Mouse (Mus musculus) megakaryocyte, adult 5-6 weeks (primary cell): ENCODE measurements around the gene Pou3f1. TPM values are rescaled to one million over a fixed set of nuclear protein-coding genes. Genes with fewer than 3 reads are reported as not detected.

ENCODE experiments used
- ATAC-seq: 2 replicates; pipeline ENCODE4 v1.8.0; 2016; ENCODE audit warnings: mild to moderate bottlenecking, inconsistent platforms; ENCODE audit not compliant: poor library complexity, severe bottlenecking
- total RNA-seq, 2 experiments: library from RNA; stranded (forward) in 1 of 2; stranded (reverse) in 1 of 2; fragments of 153-499, 151-499 nt in 1 of 2; fragments of 221-1000, 200-1000 nt in 1 of 2; gene quantifications; 2 replicates each; pipeline versions ENCODE4 v1.2.3 to v1.2.4; 2015 to 2017

Pou3f1 gene
- total RNA-seq, 2 experiments from 2014 or later, result not detected

DNA sequence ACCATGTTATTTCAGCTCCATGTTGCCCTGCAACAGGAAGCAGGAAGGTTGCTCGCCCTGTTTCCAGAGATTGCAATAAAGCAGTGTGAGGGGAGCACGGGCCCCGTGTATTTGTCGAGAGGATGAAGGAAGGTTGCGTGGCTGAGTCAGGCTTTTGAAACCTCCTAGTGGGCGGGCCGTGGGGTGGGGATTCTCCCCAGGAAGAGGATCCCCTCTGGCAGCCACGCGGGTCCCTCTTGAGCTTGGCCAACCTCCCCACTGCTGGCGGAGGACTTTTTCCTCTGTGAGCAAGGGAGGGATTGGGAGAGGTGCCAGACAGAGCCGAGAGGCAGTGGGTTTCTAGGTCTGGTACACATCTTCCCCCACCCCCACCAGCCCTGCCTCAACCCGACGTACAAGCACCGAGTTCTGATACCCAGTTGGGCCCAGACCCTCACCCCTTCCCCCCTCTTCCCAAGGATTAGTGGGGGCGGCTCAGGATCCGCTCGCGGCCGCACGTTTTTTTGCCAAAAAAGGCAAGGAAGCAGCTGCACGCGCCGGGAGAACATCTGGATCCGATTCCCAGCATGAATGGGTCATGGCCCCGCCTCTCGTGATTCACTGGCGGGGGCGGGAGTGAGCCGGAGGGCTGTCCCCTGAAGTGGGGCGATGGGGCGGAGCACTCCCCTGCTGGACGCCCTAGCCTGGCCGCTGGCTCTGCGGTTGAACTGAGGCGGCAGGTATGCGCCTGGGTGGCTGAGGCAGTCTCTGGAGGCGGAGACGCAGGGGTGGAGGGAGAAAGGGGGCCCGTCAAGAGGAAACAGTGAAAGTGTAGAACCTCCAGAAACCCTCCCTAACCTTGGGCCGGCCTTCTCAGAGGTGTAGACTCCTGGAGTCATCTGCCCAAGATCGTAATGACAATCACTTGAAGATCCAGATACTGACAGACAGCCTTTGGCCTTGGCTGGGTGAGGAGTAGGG is 52.2 kb downstream of the Pou3f1 start:
- ATAC-seq, result peak; percentile 75

DNA sequence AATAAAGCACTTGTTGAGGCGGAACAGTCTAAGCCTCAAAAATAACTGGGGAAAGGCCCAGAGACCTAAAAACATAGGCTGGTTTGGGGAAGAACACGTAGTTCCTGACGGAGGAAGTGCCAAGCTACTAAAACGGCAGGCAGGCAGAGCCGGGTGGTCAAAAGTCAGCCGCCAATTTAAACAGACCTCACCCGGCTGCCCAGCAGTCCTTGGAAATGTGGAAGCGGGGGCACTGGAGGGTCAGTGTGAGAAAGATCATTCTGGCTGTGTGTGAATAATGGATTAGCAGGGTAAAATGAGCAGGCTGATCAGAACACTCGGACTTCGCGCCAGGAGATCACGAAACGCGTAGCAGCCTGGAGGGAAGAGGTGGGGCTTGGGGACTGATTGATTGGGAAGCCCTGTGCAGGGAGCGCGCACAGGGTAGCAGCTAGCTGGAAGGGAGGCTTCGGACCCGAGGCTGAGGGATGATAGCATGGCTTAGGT is 53.4 kb downstream of the Pou3f1 start:
- ATAC-seq, result 0 out of 2 replicates have a peak, but pooled peaks have one; percentile 8

Other genes with a start within 250 kb of the Pou3f1 start
- gene 3100002H09Rik, start 46.0 kb upstream of the Pou3f1 start, total RNA-seq (2015), result not detected in 2 replicates
- not detected in 2 replicates for gene 3100002H09Rik, start 46.0 kb upstream of the Pou3f1 start, total RNA-seq (2017)
- gene Utp11, start 36.8 kb downstream of the Pou3f1 start, total RNA-seq (2015), result 39.3 and 42.0 TPM in 2 replicates
- gene Utp11, start 36.8 kb downstream of the Pou3f1 start, total RNA-seq (2017), result 34.1 and 39.4 TPM in 2 replicates
- 11.5 and 11.7 TPM in 2 replicates for gene Fhl3, start 43.9 kb downstream of the Pou3f1 start, total RNA-seq (2015)
- gene Fhl3, start 43.9 kb downstream of the Pou3f1 start, total RNA-seq (2017), result 4.2 and 5.0 TPM in 2 replicates
- gene Sf3a3, start 58.0 kb downstream of the Pou3f1 start, total RNA-seq (2015), result 58.3 and 58.6 TPM in 2 replicates
- 88.3 and 100 TPM in 2 replicates for gene Sf3a3, start 58.0 kb downstream of the Pou3f1 start, total RNA-seq (2017)
- gene Inpp5b, start 85.0 kb downstream of the Pou3f1 start, total RNA-seq (2015), result 32.6 and 45.0 TPM in 2 replicates
- 40.7 and 48.4 TPM in 2 replicates for gene Inpp5b, start 85.0 kb downstream of the Pou3f1 start, total RNA-seq (2017)
- gene Mtf1, start 145.3 kb downstream of the Pou3f1 start, total RNA-seq (2015), result 22.8 and 25.4 TPM in 2 replicates
- 24.5 and 24.9 TPM in 2 replicates for gene Mtf1, start 145.3 kb downstream of the Pou3f1 start, total RNA-seq (2017)
- gene Yrdc, start 193.9 kb downstream of the Pou3f1 start, total RNA-seq (2015), result 19.7 and 21.3 TPM in 2 replicates
- 19.1 and 48.6 TPM in 2 replicates for gene Yrdc, start 193.9 kb downstream of the Pou3f1 start, total RNA-seq (2017)
- 5.8 and 6.3 TPM in 2 replicates for gene 1110065P20Rik, start 194.4 kb downstream of the Pou3f1 start, total RNA-seq (2015)
- gene 1110065P20Rik, start 194.4 kb downstream of the Pou3f1 start, total RNA-seq (2017), result 1.6 and 1.7 TPM in 2 replicates
- 0.93 TPM in 1 of 2 replicates, not detected in the other for gene Maneal, start 205.4 kb downstream of the Pou3f1 start, total RNA-seq (2015)
- gene Maneal, start 205.4 kb downstream of the Pou3f1 start, total RNA-seq (2017), result not detected in 2 replicates
- not detected in 2 replicates for gene Epha10, start 224.1 kb downstream of the Pou3f1 start, total RNA-seq (2015)
- gene Epha10, start 224.1 kb downstream of the Pou3f1 start, total RNA-seq (2017), result not detected in 2 replicates